Mouse (Mus musculus): ENCODE measurements around the gene Bpi.
A peak's percentile ranks its signal among the peaks of the same experiment; 100 is the strongest.

Bpi gene

GRCm38 (mm10) chr2:158242170-158242896 is 15.6 kb upstream of the Bpi start:
- DNase-seq: peak; percentile 58

- DNase-seq: peak; percentile 37
These were observed 14.6 kb upstream of the Bpi start for GRCm38 (mm10) chr2:158243129-158243870.

- DNase-seq: no peak
These were observed 12.6 kb upstream of the Bpi start for GRCm38 (mm10) chr2:158245072-158245817.

GRCm38 (mm10) chr2:158247852-158248251 is 10.0 kb upstream of the Bpi start:
- no peak for DNase-seq

GRCm38 (mm10) chr2:158248318-158248717 is 9.6 kb upstream of the Bpi start:
- no peak for DNase-seq

- DNase-seq: no peak
These were observed 7.3 kb upstream of the Bpi start for GRCm38 (mm10) chr2:158250558-158250957.

- DNase-seq: no peak
These were observed 4.1 kb upstream of the Bpi start for GRCm38 (mm10) chr2:158253806-158254205.

GRCm38 (mm10) chr2:158256894-158257293 is 1.0 kb upstream of the Bpi start:
- no peak for DNase-seq

- peak; percentile 57 for DNase-seq
These were observed 887 bp downstream of the Bpi start for GRCm38 (mm10) chr2:158258781-158259180.

- no peak for DNase-seq
These were observed 1.6 kb downstream of the Bpi start for GRCm38 (mm10) chr2:158259498-158259897.

- DNase-seq: no peak
These were observed 7.0 kb downstream of the Bpi start for GRCm38 (mm10) chr2:158264877-158265276.

GRCm38 (mm10) chr2:158270017-158270416 is 12.1 kb downstream of the Bpi start:
- DNase-seq: no peak

- DNase-seq: no peak
These were observed 15.8 kb downstream of the Bpi start for GRCm38 (mm10) chr2:158273646-158274045.

GRCm38 (mm10) chr2:158275349-158275748 is 17.5 kb downstream of the Bpi start:
- DNase-seq: no peak

- DNase-seq: no peak
These were observed 17.9 kb downstream of the Bpi start for GRCm38 (mm10) chr2:158275811-158276210.

GRCm38 (mm10) chr2:158276451-158276850 is 18.6 kb downstream of the Bpi start:
- no peak for DNase-seq

- peak; percentile 0 for DNase-seq
These were observed 19.0 kb downstream of the Bpi start for GRCm38 (mm10) chr2:158276878-158277277.

GRCm38 (mm10) chr2:158279656-158280055 is 21.8 kb downstream of the Bpi start:
- no peak for DNase-seq

- DNase-seq: no peak
These were observed 23.8 kb downstream of the Bpi start for GRCm38 (mm10) chr2:158281497-158282205.

GRCm38 (mm10) chr2:158283136-158283535 is 25.2 kb downstream of the Bpi start:
- DNase-seq: no peak

- no peak for DNase-seq
These were observed 25.9 kb downstream of the Bpi start for GRCm38 (mm10) chr2:158283771-158284170.

GRCm38 (mm10) chr2:158284571-158284970 is 26.7 kb downstream of the Bpi start:
- peak; percentile 33 for DNase-seq

GRCm38 (mm10) chr2:158285655-158286054 is 27.8 kb downstream of the Bpi start:
- DNase-seq: no peak
